Mouse (Mus musculus) cerebellum, adult 2 months (tissue): ENCODE measurements around the gene Uba2.
A peak's percentile ranks its signal among the peaks of the same experiment; 100 is the strongest.

Experiments used
- CTCF ChIP-seq: fragments of 200-500 bp; IDR thresholded peaks from 2 replicates; pipeline ENCODE4 v1.5.1; 2011; ENCODE audit warnings: low read depth, mild to moderate bottlenecking, control low read depth, low read length, moderate library complexity, borderline replicate concordance; ENCODE audit not compliant: insufficient read depth
- POLR2A ChIP-seq: fragments of 200-500 bp; IDR thresholded peaks from 2 replicates; pipeline ENCODE4 v1.6.1; 2011; ENCODE audit warnings: low read length, control low read depth, borderline replicate concordance; ENCODE audit not compliant: insufficient read depth

- TF ChIP-seq CTCF (0 out of 2 replicates have a peak, but pooled peaks have one; percentile 8), POLR2A (no peak)
Measured at GRCm38 (mm10) chr7:34159167-34159566, 10.2 kb downstream of the Uba2 start.
